Mouse (Mus musculus): Measurements from ENCODE around the gene Wnt6.

- TF ChIP-seq MAFK (IDR thresholded peaks at IDR 0.05; ENCODE audit: insufficient read depth, low read depth, low read length) (no peak), HCFC1 (IDR thresholded peaks at IDR 0.05; ENCODE audit: borderline replicate concordance, insufficient read depth, low read length) (no peak), ZNF384 (IDR thresholded peaks at IDR 0.05; ENCODE audit: low read depth, low read length) (no peak)
These were observed 236 bp upstream of the Wnt6 start for GRCm38 (mm10) chr1:74771467-74771844.

All from ES-E14 (cell line).